Mouse (Mus musculus) cerebellum, adult 18-20 months (tissue): ENCODE measurements around the gene Sumo3.

ENCODE experiments used
- DNase-seq, 2 experiments: peaks; one replicate each; pipeline ENCODE4 v3.0.0; 2021

Gene Sumo3

DNA sequence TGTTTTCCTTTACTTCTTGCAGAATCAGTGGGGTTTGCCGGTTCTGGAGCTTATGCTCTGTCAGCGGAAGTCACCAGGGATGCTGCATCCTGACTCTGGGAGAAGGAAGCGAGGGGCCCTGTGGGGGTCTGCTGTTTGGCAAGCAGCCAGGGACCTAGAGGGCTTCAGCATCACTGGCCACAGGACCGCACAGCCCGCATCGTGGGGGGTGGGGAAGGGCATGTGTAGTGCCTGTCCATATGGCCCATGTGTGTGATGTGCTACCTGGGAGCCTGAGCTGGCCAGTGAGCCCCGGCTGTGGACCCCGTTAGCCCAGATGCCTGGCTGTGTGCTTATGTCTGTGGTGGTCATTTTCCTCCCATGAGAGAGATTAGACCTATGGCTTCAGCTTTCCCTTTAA, 16.1 kb upstream of the Sumo3 start:
- DNase-seq = no peak

DNA sequence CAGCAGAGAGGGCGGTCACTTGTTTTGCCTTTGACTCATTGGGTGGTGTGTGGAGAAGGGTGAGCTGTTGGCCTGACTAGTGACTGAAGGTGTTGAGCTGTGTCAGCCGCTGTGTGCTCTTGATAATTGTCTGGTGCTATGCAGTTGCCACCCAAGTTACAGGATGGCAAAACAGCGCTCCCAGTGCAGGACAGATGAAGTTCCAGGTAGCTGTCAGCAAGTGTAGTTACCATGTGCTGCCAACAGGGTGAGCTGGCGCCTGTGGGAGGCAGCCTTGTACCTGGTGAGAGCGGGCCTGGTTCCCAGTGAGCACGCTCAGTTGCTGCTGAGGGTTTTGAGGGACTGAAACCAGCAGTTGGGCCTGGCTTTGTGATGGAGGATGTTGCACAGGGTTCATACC, 15.1 kb upstream of the Sumo3 start:
- peak; percentile 70 to 73 for DNase-seq

- no peak for DNase-seq
Observed at GRCm38 (mm10) chr10:77591546-77591945, 14.4 kb upstream of the Sumo3 start.

- DNase-seq = no peak
Observed at GRCm38 (mm10) chr10:77596060-77596459, 9.8 kb upstream of the Sumo3 start.

- no peak for DNase-seq
Observed at GRCm38 (mm10) chr10:77603021-77603420, 2.9 kb upstream of the Sumo3 start.

GRCm38 (mm10) chr10:77604111-77604510, 1.8 kb upstream of the Sumo3 start:
- DNase-seq = no peak

- no peak for DNase-seq
Observed at GRCm38 (mm10) chr10:77604958-77605357, 939 bp upstream of the Sumo3 start.

DNA sequence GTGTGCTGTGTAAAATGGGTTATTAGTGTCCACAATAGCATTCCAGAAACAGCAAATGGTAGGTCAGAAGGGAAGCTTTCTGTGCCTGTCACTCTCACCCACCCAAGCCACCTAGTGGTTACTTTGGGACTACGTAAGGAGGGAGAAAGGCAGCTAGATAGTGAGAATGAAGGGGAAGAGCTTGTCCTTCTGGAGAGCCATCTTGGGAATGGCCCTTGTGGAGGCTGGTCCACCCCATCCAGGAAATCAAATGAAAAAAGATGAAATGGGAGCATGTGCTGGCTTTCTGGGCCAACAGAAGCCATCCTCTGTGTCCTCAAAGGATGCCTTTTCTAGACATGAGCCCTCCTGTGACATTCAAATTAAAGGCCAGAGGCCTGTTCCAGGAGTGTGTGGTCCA, 529 bp upstream of the Sumo3 start:
- peak; percentile 39 to 44 for DNase-seq

GRCm38 (mm10) chr10:77606855-77607254, 958 bp downstream of the Sumo3 start:
- no peak for DNase-seq

GRCm38 (mm10) chr10:77607441-77607840, 1.5 kb downstream of the Sumo3 start:
- DNase-seq = no peak

DNA sequence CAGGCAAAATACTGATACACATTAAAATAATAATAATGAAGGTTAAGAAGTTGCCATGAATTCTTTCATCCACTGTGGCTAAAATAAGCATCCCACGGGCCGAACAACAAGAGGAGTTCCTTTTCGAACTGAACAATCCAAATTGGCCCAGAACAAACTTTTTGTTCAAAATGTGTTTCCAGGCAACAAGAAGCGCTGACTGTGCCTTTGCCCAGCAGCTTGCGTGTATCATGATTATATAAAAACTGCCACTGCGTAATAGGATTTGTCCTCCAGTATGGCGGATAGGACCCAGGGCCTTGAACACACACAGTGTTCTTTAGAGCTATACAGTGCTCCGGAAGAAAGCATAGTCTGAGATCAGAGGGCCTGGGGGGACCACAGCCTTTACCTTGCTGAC, 2.7 kb downstream of the Sumo3 start:
- no peak for DNase-seq

DNA sequence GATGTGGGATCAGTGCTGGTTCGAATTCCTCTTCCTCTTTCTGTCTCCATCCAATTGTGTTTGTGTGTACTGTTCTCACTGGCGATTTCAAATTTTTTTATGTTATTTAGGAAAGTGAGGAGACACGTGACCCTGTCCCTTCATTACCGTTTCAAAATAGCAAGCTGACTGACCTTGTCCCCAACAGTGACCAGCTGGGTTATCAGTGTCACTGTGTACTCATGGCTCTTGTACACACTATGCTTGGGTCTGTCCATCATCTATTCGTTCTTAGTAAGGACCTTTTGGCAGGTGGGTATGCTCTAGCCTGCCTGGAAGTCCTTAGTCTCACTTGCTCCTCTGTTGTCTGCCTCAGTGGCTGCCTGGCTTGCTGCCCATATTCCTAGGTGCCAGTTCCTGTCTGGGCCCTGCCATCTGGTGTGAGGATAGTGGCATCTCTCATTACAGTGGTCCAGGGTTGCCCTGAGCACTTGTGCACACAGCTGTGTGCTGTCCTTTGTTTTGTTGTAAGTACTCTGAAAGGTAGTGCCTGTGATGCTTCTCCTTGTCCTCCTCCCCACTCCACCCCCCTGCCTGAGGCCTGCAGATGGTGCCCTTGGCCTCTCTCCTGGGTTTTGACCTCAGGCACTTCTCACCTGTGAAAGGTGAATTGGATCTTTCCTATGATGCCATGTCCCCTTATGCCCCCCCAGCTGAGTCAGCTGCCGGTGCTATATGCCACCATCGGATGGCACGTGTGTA, 4.5 kb downstream of the Sumo3 start:
- DNase-seq = peak; percentile 54 to 60

DNA sequence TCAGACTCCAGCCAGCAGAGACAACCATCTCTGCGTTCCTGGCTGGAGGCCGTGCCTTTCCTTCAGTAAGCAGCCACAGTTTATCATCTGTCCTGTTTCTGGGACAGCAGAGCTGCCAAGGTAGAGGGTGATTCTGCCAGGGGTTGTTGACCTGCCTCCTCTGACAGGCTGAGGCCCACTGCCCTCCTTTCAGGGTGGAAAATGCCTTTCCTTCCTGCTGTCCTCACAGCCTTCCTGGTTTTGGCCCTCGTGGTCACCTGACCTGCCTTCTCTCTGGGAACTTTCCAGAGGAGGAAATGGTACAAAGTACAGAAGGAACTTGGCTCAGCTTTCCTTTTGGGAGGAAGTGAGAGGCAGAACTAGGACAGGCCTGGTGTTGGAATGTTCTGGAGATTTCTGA, 7.5 kb downstream of the Sumo3 start:
- DNase-seq = peak in 1 of 2 experiments; percentile 38

DNA sequence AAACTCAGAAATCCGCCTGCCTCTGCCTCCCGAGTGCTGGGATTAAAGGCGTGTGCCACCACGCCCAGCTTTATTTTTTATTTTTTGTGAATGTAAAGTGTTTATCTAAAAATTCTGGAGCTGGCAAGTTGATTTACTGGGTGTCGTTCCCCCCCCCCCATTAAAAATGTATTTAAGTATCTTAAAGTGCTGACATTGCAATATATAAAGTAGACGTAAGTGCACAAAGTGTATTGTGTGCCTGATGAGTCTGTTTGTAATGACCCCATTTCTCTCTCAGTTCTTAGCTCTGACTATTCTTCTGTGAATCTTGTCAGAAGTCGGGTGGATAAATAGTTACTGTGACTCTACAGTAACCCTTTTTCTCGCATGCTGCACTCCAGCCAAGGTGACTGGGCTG, 9.8 kb downstream of the Sumo3 start:
- no peak for DNase-seq

DNA sequence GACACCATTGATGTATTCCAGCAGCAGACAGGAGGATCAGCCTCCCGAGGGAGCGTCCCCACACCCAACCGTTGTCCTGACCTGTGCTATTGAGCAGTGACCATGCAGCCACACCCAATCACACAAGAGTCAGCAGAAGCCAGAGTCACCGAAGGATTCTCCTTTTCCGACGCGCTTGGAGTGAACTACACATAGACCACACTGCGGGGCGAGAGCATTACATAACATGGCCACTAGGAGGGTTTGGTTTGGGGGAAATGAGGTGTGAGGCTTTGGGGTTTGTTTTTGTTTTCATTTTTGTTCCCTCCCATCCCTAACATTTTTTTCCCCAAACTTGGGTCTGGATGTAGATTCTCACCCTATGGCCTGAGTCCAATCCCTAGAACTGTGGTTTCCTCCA, 10.3 kb downstream of the Sumo3 start:
- DNase-seq = no peak

DNA sequence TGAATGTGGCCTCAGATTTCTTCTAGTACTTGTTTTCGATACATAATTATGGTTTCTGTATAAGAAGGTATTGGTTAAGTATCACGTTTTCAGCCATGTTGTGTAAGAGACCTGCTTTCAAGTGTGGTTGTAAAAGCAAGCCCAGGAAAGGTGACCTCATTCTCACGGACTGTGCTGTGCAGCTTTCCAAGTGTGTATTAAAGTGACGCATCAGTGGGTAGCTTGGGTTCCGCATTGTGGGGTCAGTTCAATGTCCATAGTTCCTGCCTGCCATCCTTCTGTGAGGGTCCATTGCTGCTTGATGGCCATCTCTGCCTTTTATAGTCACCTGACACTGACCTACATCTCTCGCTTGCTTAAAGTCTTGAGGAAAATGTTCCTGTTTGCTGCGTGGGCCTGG, 11.0 kb downstream of the Sumo3 start:
- no peak for DNase-seq

GRCm38 (mm10) chr10:77621546-77621945, 15.6 kb downstream of the Sumo3 start:
- no peak for DNase-seq

GRCm38 (mm10) chr10:77622055-77622988, 16.4 kb downstream of the Sumo3 start, which contains the start of gene Ube2g2:
Gene Ube2g2 (plus strand): TSS chr10:77622275.
- DNase-seq = peak; percentile 88 to 97

DNA sequence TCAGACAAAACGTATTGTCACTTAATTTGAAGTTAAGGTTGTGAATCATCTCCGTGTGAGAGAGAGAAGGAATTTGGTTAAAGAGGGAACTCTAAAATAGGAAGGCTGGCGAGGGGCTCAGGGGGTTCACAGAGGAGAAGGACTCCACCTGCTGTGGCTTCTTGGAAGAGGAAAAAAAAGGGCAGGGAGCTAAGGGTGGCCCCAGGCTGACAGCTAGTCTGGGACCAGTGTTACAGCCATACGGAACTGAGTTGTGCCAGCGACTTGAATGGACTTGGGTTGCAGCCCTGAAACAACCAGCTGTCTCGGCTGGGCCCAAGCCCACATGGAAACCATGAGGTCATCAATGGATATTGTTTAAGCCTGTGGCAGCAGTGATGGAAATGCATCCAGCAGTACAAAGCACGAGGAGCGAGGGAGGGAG, 17.2 kb downstream of the Sumo3 start:
- DNase-seq = peak; percentile 61 to 72

DNA sequence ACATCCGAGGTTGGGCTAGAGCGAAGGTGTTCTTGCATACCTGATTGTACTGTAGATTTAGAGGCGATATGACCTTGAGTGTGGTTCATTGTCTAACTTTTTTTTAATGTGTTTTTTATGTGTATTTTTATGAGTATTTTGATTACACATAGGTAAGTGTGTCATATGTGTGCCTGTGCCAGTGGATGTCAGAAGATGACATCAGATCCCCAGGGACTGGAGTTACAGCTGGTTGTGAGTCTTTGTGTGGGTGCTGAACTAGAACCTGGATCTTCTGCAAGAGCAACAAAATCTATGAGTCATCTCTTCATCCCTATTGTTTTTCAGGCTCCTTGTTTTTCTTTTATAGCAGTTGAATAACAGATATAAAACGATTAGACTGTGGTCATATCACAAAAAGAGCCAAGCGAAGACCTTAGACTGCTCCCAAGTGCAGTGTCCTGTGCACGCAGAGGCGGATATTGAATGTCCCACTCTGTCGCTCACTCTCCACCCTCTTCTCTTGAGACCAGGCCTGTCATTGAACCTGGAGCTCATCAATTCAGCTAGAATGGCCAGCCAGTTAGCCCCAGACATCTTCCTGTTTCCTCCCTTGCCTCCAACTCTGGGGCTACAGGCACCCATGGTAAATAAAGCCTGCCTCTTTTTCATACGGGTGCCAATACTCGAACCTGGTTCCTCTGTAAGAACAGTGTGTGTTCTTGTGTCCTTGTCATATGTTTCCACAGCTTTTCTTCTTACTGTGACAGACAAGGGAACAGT, 17.9 kb downstream of the Sumo3 start:
- no peak for DNase-seq

DNA sequence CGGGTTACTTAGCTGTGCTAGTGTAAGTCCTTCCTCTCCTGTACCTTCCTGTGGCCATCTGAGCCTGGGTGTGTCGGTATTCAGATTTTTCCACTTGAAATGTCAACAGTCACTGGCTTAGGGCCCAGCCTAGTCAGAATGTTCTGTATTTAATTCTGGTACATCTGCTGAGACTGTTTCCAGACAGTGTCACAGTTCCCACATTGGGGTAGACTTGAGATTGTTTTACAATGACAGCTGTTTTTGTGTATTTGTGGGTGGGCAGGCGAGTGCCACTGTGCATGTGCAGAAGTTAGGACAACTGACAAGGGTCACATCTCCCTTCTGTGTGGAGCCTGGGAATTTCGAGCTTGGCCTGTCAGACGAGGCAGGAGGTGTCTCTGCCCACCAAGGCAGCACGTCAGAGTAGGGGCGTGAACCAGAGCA, 18.7 kb downstream of the Sumo3 start:
- peak in 1 of 2 experiments; percentile 31 for DNase-seq

DNA sequence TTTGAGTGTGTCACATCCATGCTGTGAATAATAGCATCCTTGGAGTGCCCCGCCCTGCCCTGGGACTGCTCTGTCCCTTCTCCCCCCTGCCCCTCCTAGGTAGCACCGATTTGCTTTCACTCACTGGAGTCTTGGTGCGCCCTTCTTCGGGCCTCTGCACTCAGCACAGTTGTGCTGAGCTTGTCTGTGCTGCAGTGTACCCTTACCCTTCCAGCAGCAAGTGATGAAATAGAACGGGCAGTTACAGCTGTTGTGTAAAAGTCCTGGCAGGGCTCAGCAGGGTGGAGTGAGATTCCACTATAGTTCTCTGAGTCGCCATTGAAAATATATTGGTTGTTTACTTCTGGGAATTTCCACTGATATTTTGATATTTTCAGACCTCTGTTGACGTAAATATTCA, 20.1 kb downstream of the Sumo3 start:
- DNase-seq = no peak

DNA sequence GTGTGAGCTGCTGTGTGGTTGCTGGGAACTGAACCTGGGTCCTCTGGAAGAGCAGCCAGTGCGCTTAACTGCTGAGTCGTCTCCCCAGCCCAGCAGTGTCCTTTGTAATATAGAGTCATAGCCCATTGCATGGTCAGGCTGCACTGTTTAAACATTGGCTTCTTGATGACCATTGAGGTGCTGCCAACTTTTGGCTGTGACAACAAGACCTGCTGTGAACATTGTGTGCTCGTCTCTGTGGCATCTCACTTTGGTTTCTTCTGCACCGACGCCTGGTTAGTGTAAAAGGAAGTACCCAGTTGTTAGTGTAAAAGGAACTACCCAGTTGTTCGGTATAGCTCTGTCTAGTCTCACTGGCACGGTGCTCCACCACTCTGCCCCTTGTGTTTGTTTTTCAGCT, 20.7 kb downstream of the Sumo3 start:
- peak in 1 of 2 experiments; percentile 34 for DNase-seq
